Mouse (Mus musculus) spleen, adult 10 weeks (tissue): ENCODE data around the gene Rrp12. TPM values are rescaled to one million over a fixed set of nuclear protein-coding genes. Genes with fewer than 3 reads are reported as not detected.

ENCODE experiments used
- polyA plus RNA-seq: library from polyadenylated mRNA; stranded (reverse); fragments of 350-450 nt; fragmentation: Illumina TruSeq; extraction: RNeasy Lipid Tissue Mini Kit (QIAGEN cat#74804); gene quantifications from one replicate; pipeline ENCODE4 v1.2.3, GENCODE M21; 2015; ENCODE audit warnings: low replicate concordance; ENCODE audit not compliant: insufficient read depth

Gene Rrp12
- polyA plus RNA-seq: 6.1 TPM

DNA sequence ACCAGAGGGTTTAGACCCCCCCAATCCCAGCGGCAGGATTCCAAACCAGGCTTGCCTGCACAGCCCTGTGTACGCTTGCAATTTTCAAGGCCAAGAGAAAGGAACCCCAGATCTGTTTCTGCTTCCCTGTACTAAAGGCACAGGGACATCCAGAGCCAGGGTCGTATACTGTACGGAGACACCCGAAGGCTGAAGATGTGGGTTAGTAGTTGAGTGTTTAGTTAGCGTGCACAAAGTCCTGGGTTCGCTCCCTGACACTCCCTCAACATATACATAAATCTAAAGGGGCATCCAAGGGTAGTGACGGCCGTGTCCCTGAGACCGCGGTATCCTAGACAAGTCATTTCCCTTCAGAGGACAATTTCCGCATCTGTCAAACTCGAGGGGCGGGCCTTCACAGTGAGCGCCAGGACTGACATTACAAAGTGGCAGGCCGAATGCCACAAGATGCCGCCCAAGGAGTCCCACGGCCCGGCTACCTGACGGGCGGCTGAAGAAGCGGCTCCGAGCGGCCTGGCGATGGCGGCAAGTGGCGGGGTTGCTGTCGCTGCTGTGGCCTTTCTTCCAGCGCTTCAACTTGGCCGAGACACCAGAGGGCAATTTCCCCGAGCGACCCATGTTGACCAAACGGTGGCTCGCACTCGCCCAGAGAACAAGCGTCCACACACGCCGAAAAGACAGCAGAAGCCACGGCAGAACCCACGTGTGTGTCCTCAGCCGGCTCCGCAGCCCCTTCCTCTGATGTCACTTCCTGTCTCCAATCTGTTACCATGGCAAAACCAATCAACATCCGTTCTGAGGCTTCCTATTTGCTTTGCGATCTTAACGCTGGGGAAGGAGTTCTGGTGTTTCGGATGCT is at the start of gene Rrp12:
Gene Rrp12, minus strand, starts transcription at position 714 of the 859 bp plus-strand sequence.

DNA sequence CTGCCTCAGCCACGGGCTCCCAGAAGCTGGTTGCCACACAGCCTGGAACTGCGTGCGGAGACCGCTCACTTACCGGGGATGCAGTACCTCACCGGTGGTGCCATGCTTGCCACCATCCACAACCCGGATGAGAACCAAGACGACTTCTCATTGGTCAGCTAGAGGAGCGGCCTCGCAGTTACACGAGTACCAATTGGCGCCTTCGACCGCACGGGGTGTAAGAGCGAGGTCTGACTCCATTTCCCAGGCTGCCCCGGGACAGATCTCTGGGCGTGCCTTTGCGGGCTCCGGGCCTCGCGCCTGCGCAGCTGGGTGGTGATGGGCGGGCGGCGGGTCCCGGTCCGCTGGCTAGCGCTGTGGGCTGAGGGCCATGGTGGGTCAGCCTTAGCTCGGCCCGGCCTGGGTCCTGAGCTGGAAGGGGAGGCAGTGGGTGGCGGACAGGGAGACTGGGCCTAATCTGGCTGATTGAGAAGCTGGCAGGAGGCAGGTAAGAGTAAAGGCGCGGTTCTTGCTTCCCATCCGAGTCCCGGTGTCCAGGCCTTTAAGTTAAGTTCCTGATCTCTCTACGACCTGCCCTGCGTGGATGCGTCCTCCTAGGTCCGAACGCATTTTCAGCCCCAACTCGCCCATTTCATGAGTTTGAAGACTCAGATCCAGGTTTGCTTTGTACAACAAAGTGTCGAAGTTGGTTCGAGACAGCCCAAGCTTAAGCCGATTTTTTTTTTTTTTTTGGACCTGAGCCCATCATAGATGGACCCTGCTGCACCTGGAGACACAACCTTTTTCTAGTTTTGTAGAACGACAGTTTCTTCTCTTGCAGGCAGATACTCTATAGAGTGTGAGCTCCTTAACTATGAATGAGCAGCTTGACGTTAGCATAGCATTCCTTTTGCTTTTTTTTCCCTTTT is 37.5 kb upstream of the Rrp12 start, which contains the start of the genes Exosc1 and Zdhhc16:
Gene Exosc1, minus strand, starts transcription at position 245 of the 908 bp plus-strand sequence.
Gene Zdhhc16, plus strand, starts transcription at position 302 of the 908 bp plus-strand sequence.

GRCm38 (mm10) chr19:41911178-41912073 is 15.5 kb upstream of the Rrp12 start, which contains the start of gene Pgam1:
TSS of gene Pgam1 (plus strand) at chr19:41911923.

DNA sequence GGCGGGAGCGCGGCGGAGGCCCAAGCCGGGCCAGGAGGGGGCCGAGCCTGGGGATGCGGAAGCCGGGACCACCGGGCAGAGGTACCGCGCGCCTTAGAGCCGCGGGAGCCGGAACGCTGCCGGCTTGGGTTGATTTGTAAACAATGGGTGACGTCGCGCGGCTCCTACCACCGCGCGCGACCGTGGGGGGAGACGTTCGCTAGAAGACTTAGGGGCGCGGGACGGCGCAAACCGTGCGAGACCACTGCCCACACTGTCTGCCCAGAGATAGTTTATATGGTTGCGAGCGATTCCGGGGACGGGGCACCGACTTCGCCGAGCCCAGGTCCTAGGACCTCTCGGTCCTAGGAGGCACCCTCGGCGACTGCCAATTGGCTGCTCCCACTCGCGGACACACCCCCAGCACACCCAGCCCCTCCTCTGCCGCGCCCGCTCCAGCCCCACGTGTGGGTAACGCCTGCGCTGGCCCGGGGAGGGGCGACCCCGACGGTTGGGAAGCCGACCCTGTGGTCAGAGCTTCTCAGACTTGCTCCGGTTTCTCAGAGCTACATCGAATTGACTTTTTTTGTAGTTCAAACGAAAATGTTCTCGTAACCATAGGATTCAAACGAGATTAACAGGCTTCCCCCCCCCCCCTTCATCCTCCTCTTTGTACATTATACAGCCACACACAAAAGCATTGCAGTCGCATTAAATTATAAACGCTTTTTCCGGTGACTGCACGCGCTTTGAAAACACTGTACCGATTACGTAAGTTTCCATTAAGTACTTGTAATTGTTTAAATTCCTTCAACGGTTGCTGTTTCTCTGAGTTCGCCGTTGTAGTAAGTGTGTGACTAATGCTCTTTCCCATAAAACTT is 47.8 kb downstream of the Rrp12 start, which contains the start of gene Frat2:
Gene Frat2, minus strand, starts transcription at position 141 of the 860 bp plus-strand sequence.

GRCm38 (mm10) chr19:41829381-41830105 is 66.4 kb downstream of the Rrp12 start, which contains the start of gene Frat1:
TSS of gene Frat1 (plus strand) at chr19:41829970.

Other genes starting within 250 kb of the Rrp12 start
- 0.59 TPM for gene Slit1, start 152.5 kb downstream of the Rrp12 start, polyA plus RNA-seq
- 21.3 TPM for gene Arhgap19, start 94.1 kb downstream of the Rrp12 start, polyA plus RNA-seq
- gene Frat1, start 66.2 kb downstream of the Rrp12 start, polyA plus RNA-seq: 5.9 TPM
- gene Frat2, start 48.0 kb downstream of the Rrp12 start, polyA plus RNA-seq: 6.5 TPM
- gene Pgam1, start 15.8 kb upstream of the Rrp12 start, polyA plus RNA-seq: 103 TPM
- 43.0 TPM for gene Exosc1, start 37.2 kb upstream of the Rrp12 start, polyA plus RNA-seq
- gene Zdhhc16, start 37.3 kb upstream of the Rrp12 start, polyA plus RNA-seq: 57.5 TPM
- gene Mms19, start 85.0 kb upstream of the Rrp12 start, polyA plus RNA-seq: 44.2 TPM
- gene Ubtd1, start 85.6 kb upstream of the Rrp12 start, polyA plus RNA-seq: 2.3 TPM
- 1.9 TPM for gene Ankrd2, start 139.8 kb upstream of the Rrp12 start, polyA plus RNA-seq
- gene Hoga1, start 149.4 kb upstream of the Rrp12 start, polyA plus RNA-seq: 1.3 TPM
- 0.23 TPM for gene 4933411K16Rik, start 156.1 kb upstream of the Rrp12 start, polyA plus RNA-seq
- gene Morn4, start 190.2 kb upstream of the Rrp12 start, polyA plus RNA-seq: 0.28 TPM
- gene Pi4k2a, start 194.3 kb upstream of the Rrp12 start, polyA plus RNA-seq: 19.3 TPM
- 8.0 TPM for gene Avpi1, start 232.9 kb upstream of the Rrp12 start, polyA plus RNA-seq